Mouse (Mus musculus): ENCODE data around the gene Adamtsl5. TPM values are rescaled to one million over a fixed set of nuclear protein-coding genes. Genes with fewer than 3 reads are reported as not detected.

The Adamtsl5 gene
- polyA plus RNA-seq, 1 experiment, result 10.8 TPM

DNA sequence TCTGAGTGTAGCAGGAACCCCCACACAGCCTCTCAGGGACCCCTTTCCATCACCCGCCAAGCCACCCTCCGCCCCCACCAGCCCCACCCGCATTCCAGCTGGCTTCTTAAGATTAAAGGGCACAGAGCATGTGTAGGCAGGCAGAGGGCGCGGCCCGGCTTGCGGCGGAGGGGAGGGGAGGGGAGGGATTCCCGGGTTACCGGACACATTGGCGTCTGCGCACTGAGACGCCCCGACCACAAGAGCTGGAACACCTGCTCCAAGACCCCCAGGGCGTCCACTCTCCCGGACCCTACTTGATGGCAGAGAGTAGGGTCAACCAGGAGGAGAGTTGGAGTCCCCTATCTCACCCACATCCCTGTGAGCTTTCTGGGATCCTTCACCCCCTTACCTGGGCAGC lies 3.1 kb downstream of the Adamtsl5 start:
- peaks cover 12% of the 10 kb centered on the region for H3K4me1 ChIP-seq (ENCODE audit: control insufficient read depth, insufficient read depth, low read length)
- no peak for DNase-seq
- H3K4me3 ChIP-seq (replicated peaks; ENCODE audit: insufficient read depth, low read depth, low read length), result no peak overlapping the region
- 28% methylated on average over 16 of the region's 16 CpGs for WGBS
- no peaks in the 10 kb centered on the region; the same call in 1 of the 2 replicates for H3K27me3 ChIP-seq (ENCODE audit: control insufficient read depth, insufficient read depth, low read length)
- no peak for TF ChIP-seq POLR2A (IDR thresholded peaks at IDR 0.05; ENCODE audit: borderline replicate concordance, insufficient read depth, low read length)
- TF ChIP-seq CTCF (IDR thresholded peaks at IDR 0.05; ENCODE audit: borderline replicate concordance, insufficient read depth, low read depth, low read length), result no peak
- H3K27ac ChIP-seq (ENCODE audit: insufficient read depth, low read length), result no peak overlapping the region

GRCm38 (mm10) chr10:80344131-80344661 lies 4.0 kb downstream of the Adamtsl5 start:
- no peak overlapping the region for H3K4me3 ChIP-seq (replicated peaks; ENCODE audit: insufficient read depth, low read depth, low read length)
- DNase-seq, result no peak
- 55% methylated on average over 9 of the region's 9 CpGs for WGBS

DNA sequence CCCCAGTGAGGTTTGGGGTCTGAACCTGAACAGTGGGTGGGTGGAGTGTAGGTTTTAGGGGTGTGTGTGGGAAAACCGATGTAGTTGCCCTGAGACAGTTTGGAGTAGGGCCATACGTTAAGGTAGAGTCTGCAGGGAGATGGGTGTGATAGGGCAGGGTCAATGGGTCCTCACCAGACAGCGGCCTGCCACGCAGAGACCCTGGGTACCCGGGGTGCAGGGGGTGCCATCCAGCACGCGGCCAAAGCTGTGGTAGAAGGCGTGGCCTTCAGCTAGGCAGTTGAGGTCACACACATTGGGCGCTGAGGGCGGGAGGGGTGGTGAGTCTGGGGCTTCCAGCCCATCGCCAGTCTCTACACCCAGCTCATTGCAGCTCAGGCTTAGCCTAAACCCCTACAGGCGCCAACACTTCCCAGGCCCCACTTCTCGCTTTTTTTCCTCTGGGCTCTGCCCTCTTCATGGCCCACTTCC lies 4.8 kb downstream of the Adamtsl5 start:
- Histone ChIP-seq H3K4me1 (ENCODE audit: control insufficient read depth, insufficient read depth, low read length) (peaks cover 11% of the 10 kb centered on the region), H3K4me3 (replicated peaks; ENCODE audit: insufficient read depth, low read depth, low read length) (no peak overlapping the region), H3K27ac (ENCODE audit: insufficient read depth, low read length) (no peak overlapping the region), H3K27me3 (ENCODE audit: control insufficient read depth, insufficient read depth, low read length) (no peaks in the 10 kb centered on the region; the same call in 1 of the 2 replicates)
- TF ChIP-seq POLR2A (IDR thresholded peaks at IDR 0.05; ENCODE audit: borderline replicate concordance, insufficient read depth, low read length) (no peak), CTCF (IDR thresholded peaks at IDR 0.05; ENCODE audit: borderline replicate concordance, insufficient read depth, low read depth, low read length) (no peak)
- DNase-seq, result no peak
- 44% methylated on average over 13 of the region's 13 CpGs for WGBS

More at GRCm38 (mm10) chr10:80344131-80344661, 4.0 kb downstream of the Adamtsl5 start:
- no peak for TF ChIP-seq POLR2A (IDR thresholded peaks at IDR 0.05; ENCODE audit: borderline replicate concordance, insufficient read depth, low read length)
- no peak for TF ChIP-seq CTCF (IDR thresholded peaks at IDR 0.05; ENCODE audit: borderline replicate concordance, insufficient read depth, low read depth, low read length)
- Histone ChIP-seq H3K27ac (ENCODE audit: insufficient read depth, low read length) (no peak overlapping the region), H3K4me1 (ENCODE audit: control insufficient read depth, insufficient read depth, low read length) (peaks cover 11% of the 10 kb centered on the region), H3K27me3 (ENCODE audit: control insufficient read depth, insufficient read depth, low read length) (no peaks in the 10 kb centered on the region; the same call in 1 of the 2 replicates)

GRCm38 (mm10) chr10:80342749-80343424 lies 5.3 kb downstream of the Adamtsl5 start:
- Histone ChIP-seq H3K27me3 (ENCODE audit: control insufficient read depth, insufficient read depth, low read length) (no peaks in the 10 kb centered on the region; the same call in 1 of the 2 replicates), H3K4me1 (ENCODE audit: control insufficient read depth, insufficient read depth, low read length) (peaks cover 8% of the 10 kb centered on the region), H3K4me3 (replicated peaks; ENCODE audit: insufficient read depth, low read depth, low read length) (no peak overlapping the region), H3K27ac (ENCODE audit: insufficient read depth, low read length) (no peak overlapping the region)
- no peak for DNase-seq
- TF ChIP-seq POLR2A (IDR thresholded peaks at IDR 0.05; ENCODE audit: borderline replicate concordance, insufficient read depth, low read length) (no peak), CTCF (IDR thresholded peaks at IDR 0.05; ENCODE audit: borderline replicate concordance, insufficient read depth, low read depth, low read length) (no peak)
- 2% methylated on average over 29 of the region's 33 CpGs for WGBS

GRCm38 (mm10) chr10:80342305-80342748 lies 5.9 kb downstream of the Adamtsl5 start:
- H3K27me3 ChIP-seq (ENCODE audit: control insufficient read depth, insufficient read depth, low read length), result no peaks in the 10 kb centered on the region
- 3% methylated on average over 26 of the region's 26 CpGs for WGBS

GRCm38 (mm10) chr10:80341491-80342304 lies 6.5 kb downstream of the Adamtsl5 start:
- DNase-seq, result no peak
- TF ChIP-seq CTCF (IDR thresholded peaks at IDR 0.05; ENCODE audit: borderline replicate concordance, insufficient read depth, low read depth, low read length) (no peak), POLR2A (IDR thresholded peaks at IDR 0.05; ENCODE audit: borderline replicate concordance, insufficient read depth, low read length) (no peak)
- H3K27ac ChIP-seq (ENCODE audit: insufficient read depth, low read length), result no peak overlapping the region
- H3K27me3 ChIP-seq (ENCODE audit: control insufficient read depth, insufficient read depth, low read length), result no peaks in the 10 kb centered on the region
- H3K4me1 ChIP-seq (ENCODE audit: control insufficient read depth, insufficient read depth, low read length), result peaks cover 5% of the 10 kb centered on the region; the same call in 1 of the 2 replicates
- no peak overlapping the region for H3K4me3 ChIP-seq (replicated peaks; ENCODE audit: insufficient read depth, low read depth, low read length)
- 7% methylated on average over 46 of the region's 47 CpGs for WGBS

More at GRCm38 (mm10) chr10:80342305-80342748, 5.9 kb downstream of the Adamtsl5 start:
- no peak for TF ChIP-seq POLR2A (IDR thresholded peaks at IDR 0.05; ENCODE audit: borderline replicate concordance, insufficient read depth, low read length)
- no peak for TF ChIP-seq CTCF (IDR thresholded peaks at IDR 0.05; ENCODE audit: borderline replicate concordance, insufficient read depth, low read depth, low read length)
- no peak for DNase-seq
- Histone ChIP-seq H3K4me1 (ENCODE audit: control insufficient read depth, insufficient read depth, low read length) (peaks cover 5% of the 10 kb centered on the region; the same call in 1 of the 2 replicates), H3K27ac (ENCODE audit: insufficient read depth, low read length) (no peak overlapping the region), H3K4me3 (replicated peaks; ENCODE audit: insufficient read depth, low read depth, low read length) (peak overlapping the region; percentile 0)

- H3K27ac ChIP-seq (ENCODE audit: insufficient read depth, low read length), result no peak overlapping the region
- H3K27me3 ChIP-seq (ENCODE audit: control insufficient read depth, insufficient read depth, low read length), result no peaks in the 10 kb centered on the region
- WGBS, result 45% methylated on average over 21 of the region's 21 CpGs
- no peak for DNase-seq
- H3K4me3 ChIP-seq (replicated peaks; ENCODE audit: insufficient read depth, low read depth, low read length), result no peak overlapping the region
- peaks cover 5% of the 10 kb centered on the region; the same call in 1 of the 2 replicates for H3K4me1 ChIP-seq (ENCODE audit: control insufficient read depth, insufficient read depth, low read length)
- TF ChIP-seq CTCF (IDR thresholded peaks at IDR 0.05; ENCODE audit: borderline replicate concordance, insufficient read depth, low read depth, low read length) (no peak), POLR2A (IDR thresholded peaks at IDR 0.05; ENCODE audit: borderline replicate concordance, insufficient read depth, low read length) (no peak)
These were observed 7.2 kb downstream of the Adamtsl5 start for GRCm38 (mm10) chr10:80341026-80341425.
